ENCODE assay signal across 11 mouse cellular contexts in the genomic region with DNA sequence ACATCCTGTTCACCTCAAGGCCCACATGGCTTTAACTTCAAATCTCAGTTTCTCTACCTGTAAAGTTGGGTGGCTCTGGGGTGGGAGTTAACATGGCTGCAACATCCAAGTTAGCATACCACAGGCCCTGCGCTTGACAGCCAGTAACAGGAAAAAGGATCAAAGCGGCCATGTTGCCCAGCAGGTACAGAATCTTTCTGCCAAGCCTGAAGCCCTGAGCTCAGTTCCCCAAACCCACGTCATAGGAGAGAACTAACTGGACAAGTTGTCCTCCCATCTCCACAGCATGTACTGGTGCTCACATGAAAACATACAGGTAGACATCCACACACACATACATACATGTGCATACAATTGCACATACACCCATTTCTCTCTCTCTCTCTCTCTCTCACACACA. TPM values are rescaled to one million over a fixed set of nuclear protein-coding genes. Genes with fewer than 3 reads are reported as not detected.
A peak's percentile ranks its signal among the peaks of the same experiment; 100 is the strongest.
DNase-seq lines count a peak whose midpoint lies in the region; ATAC-seq and TF ChIP-seq lines count a peak whose summit lies in the region.
"Had no signal": no experiment of that assay in that cellular context is flagged by ENCODE, and none has a peak within 500 bp of the region (broad histone marks: within the 10 kb centered on the region; RNA-seq: fewer than 3 reads in every experiment).

No protein-coding gene starts in this region.

- peaks cover 5% of the 10 kb centered on the region; the same call in 1 of the 2 replicates for H3K9me3 ChIP-seq in kidney, embryonic 16.5 days (ENCODE audit: low read length)
- no peaks in the 10 kb centered on the region; the same call in 1 of the 2 replicates for H3K9me3 ChIP-seq in forebrain, embryonic 11.5 days (ENCODE audit: control insufficient read depth, low read length)
- H3K9me3 ChIP-seq in intestine, embryonic 16.5 days (ENCODE audit: control insufficient read depth, low read length): peaks cover 2% of the 10 kb centered on the region; the same call in 1 of the 2 replicates

- ATAC-seq in kidney, embryonic 16.5 days (ENCODE audit: low FRiP score, low TSS enrichment): no peak
- ATAC-seq in forebrain, embryonic 11.5 days (replicated peaks; ENCODE audit: low FRiP score): no peak
- ATAC-seq in intestine, embryonic 16.5 days: no peak
- no peak for ATAC-seq in cerebellum, adult (ENCODE audit: insufficient number of reproducible peaks, low FRiP score, low TSS enrichment)

- H3K9ac ChIP-seq in kidney, embryonic 16.5 days (replicated peaks; ENCODE audit: low read length): peak overlapping the region; percentile 87; the same call in 1 of the 2 replicates
- no peak overlapping the region; the same call in 1 of the 2 replicates for H3K9ac ChIP-seq in forebrain, embryonic 11.5 days (ENCODE audit: low read length)
- no peak overlapping the region for H3K9ac ChIP-seq in intestine, embryonic 16.5 days (ENCODE audit: low read depth, low read length)

- H3K36me3 ChIP-seq in kidney, embryonic 16.5 days (ENCODE audit: insufficient read depth, low read length): peaks cover 15% of the 10 kb centered on the region; the same call in 1 of the 2 replicates
- no peaks in the 10 kb centered on the region for H3K36me3 ChIP-seq in forebrain, embryonic 11.5 days (ENCODE audit: control insufficient read depth, insufficient read depth, low read length)
- no peaks in the 10 kb centered on the region for H3K36me3 ChIP-seq in intestine, embryonic 16.5 days (ENCODE audit: control insufficient read depth, insufficient read depth, low read length)
- H3K36me3 ChIP-seq in myocyte (ENCODE audit: control insufficient read depth, insufficient read depth): peaks cover 6% of the 10 kb centered on the region

- H3K4me1 ChIP-seq in kidney, embryonic 16.5 days (ENCODE audit: insufficient read depth, low read length): peaks cover 26% of the 10 kb centered on the region
- H3K4me1 ChIP-seq in forebrain, embryonic 11.5 days (replicated peaks; ENCODE audit: control insufficient read depth, insufficient read depth, low read length): peaks cover 2% of the 10 kb centered on the region; the same call in 1 of the 2 replicates
- peaks cover 7% of the 10 kb centered on the region for H3K4me1 ChIP-seq in intestine, embryonic 16.5 days (ENCODE audit: control insufficient read depth, insufficient read depth, low read length)

- H3K4me3 ChIP-seq in kidney, embryonic 16.5 days (ENCODE audit: low read length): peak overlapping the region; percentile 82
- H3K4me3 ChIP-seq in forebrain, embryonic 11.5 days (ENCODE audit: low read depth, low read length): peak overlapping the region; percentile 86; the same call in 1 of the 2 replicates
- no peak overlapping the region for H3K4me3 ChIP-seq in intestine, embryonic 16.5 days (ENCODE audit: low read length)
- H3K4me3 ChIP-seq in myocyte: peak overlapping the region; percentile 91

- TF ChIP-seq POLR2A in myocyte (IDR thresholded peaks at IDR 0.05; ENCODE audit: insufficient read length, low read depth): no peak

- DNase-seq in kidney, postnatal 36 days: no peak
- DNase-seq in forebrain, embryonic 11.5 days (ENCODE audit: low spot score): no peak
- DNase-seq in gastrocnemius, postnatal 10 days: no peak
- no peak for DNase-seq in thymus, postnatal 36 days
- DNase-seq: adrenal gland, postnatal 10 days; left cerebral cortex, postnatal 4 days had no signal

- H3K79me2 ChIP-seq in myocyte (ENCODE audit: control insufficient read depth, insufficient read depth): peaks cover 67% of the 10 kb centered on the region

- H3K4me2 ChIP-seq in kidney, embryonic 16.5 days (replicated peaks; ENCODE audit: low read depth, low read length): peak overlapping the region; percentile 62
- H3K4me2 ChIP-seq in forebrain, embryonic 11.5 days (ENCODE audit: low read depth, low read length, severe bottlenecking): peak overlapping the region; percentile 68
- 0 out of 2 replicates have a peak overlapping the region, but pooled peaks have one; percentile 16 for H3K4me2 ChIP-seq in intestine, embryonic 16.5 days (ENCODE audit: low read depth, low read length)
- peak overlapping the region; percentile 87 for H3K4me2 ChIP-seq in myocyte (ENCODE audit: low read depth)

- H3K27me3 ChIP-seq in kidney, embryonic 16.5 days (ENCODE audit: insufficient read depth, low read length): no peaks in the 10 kb centered on the region
- no peaks in the 10 kb centered on the region for H3K27me3 ChIP-seq in forebrain, embryonic 11.5 days (ENCODE audit: control insufficient read depth, insufficient read depth, low read length)
- H3K27me3 ChIP-seq in intestine, embryonic 16.5 days (replicated peaks; ENCODE audit: control insufficient read depth, insufficient read depth, low read length): no peaks in the 10 kb centered on the region
- no peaks in the 10 kb centered on the region for H3K27me3 ChIP-seq in myocyte (ENCODE audit: control insufficient read depth, insufficient read depth, insufficient read length)

- H3ac ChIP-seq in myocyte (ENCODE audit: control insufficient read depth, insufficient read length): no peak overlapping the region

- WGBS in kidney, embryonic 16.5 days: 78% methylated on average over 3 of the region's 3 CpGs
- WGBS in forebrain, embryonic 11.5 days: 84% methylated on average over 3 of the region's 3 CpGs
- 82% methylated on average over 3 of the region's 3 CpGs for WGBS in intestine, embryonic 16.5 days

- no peak overlapping the region for H3K27ac ChIP-seq in kidney, embryonic 16.5 days (ENCODE audit: low read length)
- H3K27ac ChIP-seq in forebrain, embryonic 11.5 days (ENCODE audit: low read depth, low read length): no peak overlapping the region
- no peak overlapping the region for H3K27ac ChIP-seq in intestine, embryonic 16.5 days (ENCODE audit: low read length)

TF ChIP-seq in myocyte, 11 proteins besides CTCF, POLR2A, EP300 and RAD21:
- TF ChIP-seq TCF3 (IDR thresholded peaks at IDR 0.05; ENCODE audit: insufficient read length, low read depth) (no peak), TCF12 (IDR thresholded peaks at IDR 0.05; ENCODE audit: insufficient read depth, poor library complexity, severe bottlenecking) (no peak), SRF (IDR thresholded peaks at IDR 0.05; ENCODE audit: control insufficient read depth, insufficient read length, low read depth) (no peak), POLR2AphosphoS2 (IDR thresholded peaks at IDR 0.05; ENCODE audit: insufficient read length, low read depth) (no peak)

RNA-seq across cellular contexts. Expression of gene Rai14, which starts 2.1 kb away (rescaled TPM):
- polyA plus RNA-seq in kidney, embryonic 16.5 days (2015; fragmentation: Nextera tagmentation; extraction: Ambion mirVana): 60.6 and 69.6 TPM in 2 replicates
- polyA plus RNA-seq in forebrain, embryonic 11.5 days (2014; fragmentation: Nextera tagmentation; extraction: Ambion mirVana): 58.2 and 61.5 TPM in 2 replicates
- polyA plus RNA-seq in intestine, embryonic 16.5 days (2015; fragmentation: Nextera tagmentation; extraction: Ambion mirVana): 11.5 and 11.7 TPM in 2 replicates
- polyA plus RNA-seq in myocyte (2012; fragmentation: generic; extraction: Trizol): 27.4 TPM
- 10 to 100 TPM in 1 of 2 experiments, 1 to 10 TPM in 1; 8.2 to 12.8 TPM for total RNA-seq in gastrocnemius, postnatal 10 days (2021)
- total RNA-seq: neutrophil, adult 5-6 weeks had no signal

Comparison
In these comparisons a context has a peak if more than half of its experiments do, and no peak if none do; other contexts are left out.
1. H3K4me2 ChIP-seq: peak in every context shown above with its lines; median percentile 87 in myocyte; 68 in forebrain, embryonic 11.5 days; 62 in kidney, embryonic 16.5 days; 16 in intestine, embryonic 16.5 days.